Mouse (Mus musculus): Measurements from ENCODE around the gene Pde3b. TPM values are rescaled to one million over a fixed set of nuclear protein-coding genes. Genes with fewer than 3 reads are reported as not detected.

Gene Pde3b
- polyA plus RNA-seq (2012; rRNA removed): 5.1 and 10.0 TPM in 2 replicates

DNA sequence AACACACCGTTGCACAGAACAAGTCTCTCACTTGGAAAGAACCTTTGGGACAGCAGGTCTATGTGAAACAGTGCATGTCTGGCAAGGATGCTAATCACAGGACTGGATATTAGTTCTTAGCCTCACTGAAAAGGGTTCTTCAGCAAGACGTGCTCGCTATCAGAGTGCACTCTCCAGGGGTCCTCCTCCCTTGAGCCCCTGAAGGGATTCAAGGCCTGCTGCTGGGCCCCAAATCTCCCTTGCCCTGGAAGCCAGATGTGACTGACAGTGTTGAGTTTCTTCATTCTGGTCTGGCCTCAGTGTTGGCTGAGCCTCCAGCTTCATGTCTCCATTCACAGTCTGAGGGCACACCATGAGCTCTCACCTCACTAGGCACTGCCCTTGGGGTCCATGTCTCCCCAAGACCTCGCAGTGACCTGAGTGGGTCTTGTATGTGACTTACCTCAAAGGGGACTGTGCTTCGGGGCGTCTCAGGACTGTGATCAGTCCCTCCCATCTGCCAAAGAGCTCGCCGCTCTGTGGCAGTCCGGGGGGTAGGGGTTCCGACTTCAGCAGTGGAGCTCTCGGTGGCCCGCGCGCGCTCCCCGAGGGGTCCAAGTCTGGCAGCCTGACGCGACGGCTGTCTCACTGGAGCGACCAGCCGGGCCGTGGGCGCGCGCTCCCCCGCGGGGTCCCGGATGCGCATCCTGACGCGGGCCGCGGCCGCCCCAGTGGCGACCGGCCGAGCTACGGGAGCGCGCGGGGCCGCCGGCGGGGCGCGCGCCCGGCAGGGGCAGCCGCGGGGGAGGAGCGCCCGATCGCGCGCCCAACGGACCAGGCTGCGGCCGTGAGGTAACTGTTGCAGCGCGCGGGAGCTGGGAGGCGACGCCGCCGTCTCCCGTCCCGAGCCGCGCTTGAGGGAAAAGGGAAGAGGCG is at the start of gene Pde3b:
Pde3b (plus strand) TSS at position 861 of the 915 bp plus-strand sequence.

GRCm38 (mm10) chr7:114562531-114563241 is 147.6 kb downstream of the Pde3b start, which contains the start of gene Cyp2r1:
TSS of gene Cyp2r1 (minus strand) at chr7:114562972.

Other genes with a start within 250 kb of the Pde3b start
- 24.1 and 30.9 TPM in 2 replicates for gene Copb1, start 160.6 kb upstream of the Pde3b start, polyA plus RNA-seq (2012; rRNA removed)
- gene Psma1, start 139.2 kb upstream of the Pde3b start, polyA plus RNA-seq (2012; rRNA removed): 39.9 and 67.3 TPM in 2 replicates
- gene Cyp2r1, start 147.7 kb downstream of the Pde3b start, polyA plus RNA-seq (2012; rRNA removed): 0.53 and 2.6 TPM in 2 replicates
- gene Calca, start 221.1 kb downstream of the Pde3b start, polyA plus RNA-seq (2012; rRNA removed): 1.6 and 2.5 TPM in 2 replicates

Data from ovary, adult 2 months (tissue).